Mouse (Mus musculus): Measurements from ENCODE around the gene 2300002M23Rik. TPM values are rescaled to one million over a fixed set of nuclear protein-coding genes. Genes with fewer than 3 reads are reported as not detected.

Gene 2300002M23Rik
- polyA plus RNA-seq, 1 experiment from 2014 or later, result not detected

GRCm38 (mm10) chr17:35601736-35602354 is 34.6 kb downstream of the 2300002M23Rik start:
- H3K9me3 ChIP-seq (ENCODE audit: control insufficient read depth, low read length), result no peaks in the 10 kb centered on the region; the same call in 1 of the 2 replicates
- no peak overlapping the region for H3K27ac ChIP-seq (replicated peaks; ENCODE audit: low read depth, low read length)
- no peak overlapping the region for H3K9ac ChIP-seq (replicated peaks; ENCODE audit: low read length)
- 61% methylated on average over 8 of the region's 8 CpGs for WGBS
- H3K4me1 ChIP-seq (ENCODE audit: control insufficient read depth, insufficient read depth, low read length), result no peaks in the 10 kb centered on the region
- H3K4me2 ChIP-seq (ENCODE audit: low read length), result no peak overlapping the region
- DNase-seq, result no peak
- H3K4me3 ChIP-seq (replicated peaks; ENCODE audit: low read depth, low read length), result no peak overlapping the region
- no peaks in the 10 kb centered on the region for H3K27me3 ChIP-seq (ENCODE audit: control insufficient read depth, insufficient read depth, low read length)
- no peak for ATAC-seq (ENCODE audit: low FRiP score, low TSS enrichment)
- no peaks in the 10 kb centered on the region for H3K36me3 ChIP-seq (ENCODE audit: control insufficient read depth, insufficient read depth, low read length)

GRCm38 (mm10) chr17:35617127-35617526 is 49.9 kb downstream of the 2300002M23Rik start:
- Histone ChIP-seq H3K27ac (replicated peaks; ENCODE audit: low read depth, low read length) (no peak overlapping the region), H3K4me3 (replicated peaks; ENCODE audit: low read depth, low read length) (no peak overlapping the region), H3K4me2 (ENCODE audit: low read length) (no peak overlapping the region), H3K9ac (replicated peaks; ENCODE audit: low read length) (no peak overlapping the region), H3K4me1 (ENCODE audit: control insufficient read depth, insufficient read depth, low read length) (no peaks in the 10 kb centered on the region), H3K36me3 (ENCODE audit: control insufficient read depth, insufficient read depth, low read length) (no peaks in the 10 kb centered on the region), H3K9me3 (ENCODE audit: control insufficient read depth, low read length) (no peaks in the 10 kb centered on the region), H3K27me3 (ENCODE audit: control insufficient read depth, insufficient read depth, low read length) (no peaks in the 10 kb centered on the region)
- DNase-seq (no peak), ATAC-seq (ENCODE audit: low FRiP score, low TSS enrichment) (no peak)
- WGBS, result 83% methylated on average over 4 of the region's 4 CpGs

Other genes with a start within 250 kb of the 2300002M23Rik start
- 0.16 TPM in 1 of 2 replicates, not detected in the other for gene H2-Q1, start 247.0 kb upstream of the 2300002M23Rik start, polyA plus RNA-seq (2014; fragmentation: Nextera tagmentation; extraction: Ambion mirVana)
- gene H2-Q2, start 225.2 kb upstream of the 2300002M23Rik start, polyA plus RNA-seq (2014; fragmentation: Nextera tagmentation; extraction: Ambion mirVana), result 1.5 and 1.8 TPM in 2 replicates
- 0.18 and 0.80 TPM in 2 replicates for gene H2-Q4, start 187.8 kb upstream of the 2300002M23Rik start, polyA plus RNA-seq (2014; fragmentation: Nextera tagmentation; extraction: Ambion mirVana)
- gene H2-Q6, start 142.6 kb upstream of the 2300002M23Rik start, polyA plus RNA-seq (2014; fragmentation: Nextera tagmentation; extraction: Ambion mirVana), result 0.61 and 0.63 TPM in 2 replicates
- gene H2-Q7, start 128.3 kb upstream of the 2300002M23Rik start, polyA plus RNA-seq (2014; fragmentation: Nextera tagmentation; extraction: Ambion mirVana), result 2.5 and 2.8 TPM in 2 replicates
- 0.38 TPM in 1 of 2 replicates, not detected in the other for gene H2-Q10, start 97.4 kb upstream of the 2300002M23Rik start, polyA plus RNA-seq (2014; fragmentation: Nextera tagmentation; extraction: Ambion mirVana)
- gene Pou5f1, start 61.4 kb upstream of the 2300002M23Rik start, polyA plus RNA-seq (2014; fragmentation: Nextera tagmentation; extraction: Ambion mirVana), result not detected in 2 replicates
- 8.9 and 15.5 TPM in 2 replicates for gene Tcf19, start 50.6 kb upstream of the 2300002M23Rik start, polyA plus RNA-seq (2014; fragmentation: Nextera tagmentation; extraction: Ambion mirVana)
- 1.6 and 3.4 TPM in 2 replicates for gene Cchcr1, start 50.4 kb upstream of the 2300002M23Rik start, polyA plus RNA-seq (2014; fragmentation: Nextera tagmentation; extraction: Ambion mirVana)
- 0.54 and 0.61 TPM in 2 replicates for gene Psors1c2, start 34.2 kb upstream of the 2300002M23Rik start, polyA plus RNA-seq (2014; fragmentation: Nextera tagmentation; extraction: Ambion mirVana)
- gene Cdsn, start 15.3 kb upstream of the 2300002M23Rik start, polyA plus RNA-seq (2014; fragmentation: Nextera tagmentation; extraction: Ambion mirVana), result 0.11 TPM in 1 of 2 replicates, not detected in the other
- not detected in 2 replicates for gene Sfta2, start 34.1 kb downstream of the 2300002M23Rik start, polyA plus RNA-seq (2014; fragmentation: Nextera tagmentation; extraction: Ambion mirVana)
- not detected in 2 replicates for gene Gm9573, start 59.2 kb downstream of the 2300002M23Rik start, polyA plus RNA-seq (2014; fragmentation: Nextera tagmentation; extraction: Ambion mirVana)
- not detected in 2 replicates for gene Mucl3, start 76.2 kb downstream of the 2300002M23Rik start, polyA plus RNA-seq (2014; fragmentation: Nextera tagmentation; extraction: Ambion mirVana)
- 9.5 and 14.8 TPM in 2 replicates for gene Vars2, start 100.1 kb downstream of the 2300002M23Rik start, polyA plus RNA-seq (2014; fragmentation: Nextera tagmentation; extraction: Ambion mirVana)
- gene Gtf2h4, start 106.3 kb downstream of the 2300002M23Rik start, polyA plus RNA-seq (2014; fragmentation: Nextera tagmentation; extraction: Ambion mirVana), result 23.6 and 25.5 TPM in 2 replicates
- gene Ddr1, start 137.2 kb downstream of the 2300002M23Rik start, polyA plus RNA-seq (2014; fragmentation: Nextera tagmentation; extraction: Ambion mirVana), result 52.9 and 87.2 TPM in 2 replicates

Measured in midbrain, embryonic 14.5 days (tissue).